Mouse (Mus musculus) stomach, embryonic 15.5 days (tissue): Measurements from ENCODE around the gene Mon1a. TPM values are rescaled to one million over a fixed set of nuclear protein-coding genes. Genes with fewer than 3 reads are reported as not detected.

Experiments
- ATAC-seq: fragments of 200-750 bp; cut with Nextera tagmentation; 2 replicates; pipeline ENCODE4 v1.8.0; 2017; ENCODE audit warnings: low read depth, moderate number of reproducible peaks, moderate TSS enrichment; ENCODE audit not compliant: insufficient read depth, low FRiP score
- H3K27ac ChIP-seq: fragments of 300-500 bp; sonication (generic); 2 replicates; pipeline ENCODE4 v1.5.1; 2015; ENCODE audit warnings: mild to moderate bottlenecking, inconsistent platforms
- H3K27me3 ChIP-seq: fragments of 300-500 bp; sonication (generic); replicated peaks from 2 replicates; pipeline ENCODE4 v1.6.1; 2015; ENCODE audit warnings: inconsistent platforms
- H3K36me3 ChIP-seq: fragments of 300-500 bp; sonication (generic); 2 replicates; pipeline ENCODE4 v1.6.1; 2015; ENCODE audit warnings: inconsistent platforms
- H3K4me1 ChIP-seq: fragments of 300-500 bp; sonication (generic); 2 replicates; pipeline ENCODE4 v1.6.1; 2015; ENCODE audit warnings: inconsistent platforms
- H3K4me2 ChIP-seq: fragments of 300-500 bp; sonication (generic); 2 replicates; pipeline ENCODE4 v1.6.1; 2015; ENCODE audit warnings: mild to moderate bottlenecking, inconsistent platforms
- H3K4me3 ChIP-seq: fragments of 300-500 bp; sonication (generic); replicated peaks from 2 replicates; pipeline ENCODE4 v1.5.1; 2015; ENCODE audit warnings: inconsistent platforms
- H3K9ac ChIP-seq: fragments of 300-500 bp; sonication (generic); 2 replicates; pipeline ENCODE4 v1.6.1; 2015; ENCODE audit warnings: inconsistent platforms
- H3K9me3 ChIP-seq: fragments of 300-500 bp; sonication (generic); 2 replicates; pipeline ENCODE4 v1.6.1; 2016; ENCODE audit warnings: inconsistent platforms
- WGBS: fragments of 180-500 bp; shearing (Covaris S2); methylation state at CpG from one replicate; pipeline ENCODE4 v1.1.7; 2015; 5-methylcytosine and 5-hydroxymethylcytosine counted together
- polyA plus RNA-seq: library from polyadenylated mRNA; unstranded; fragments of >200 nt; fragmentation: Nextera tagmentation; extraction: Ambion mirVana; gene quantifications from 2 replicates; pipeline ENCODE4 v1.2.1, GENCODE M21; 2015

Gene Mon1a
- polyA plus RNA-seq, 1 experiment from 2014 or later: 21.0 TPM

GRCm38 (mm10) chr9:107932221-107932620 is 44.3 kb downstream of the Mon1a start:
- no peak overlapping the region for H3K4me3 ChIP-seq
- H3K4me1 ChIP-seq: peaks cover 23% of the 10 kb centered on the region
- peaks cover 23% of the 10 kb centered on the region for H3K27me3 ChIP-seq
- no peak overlapping the region for H3K27ac ChIP-seq
- no peak for ATAC-seq
- no peak overlapping the region for H3K9ac ChIP-seq
- H3K4me2 ChIP-seq: no peak overlapping the region
- H3K36me3 ChIP-seq: no peaks in the 10 kb centered on the region
- no peaks in the 10 kb centered on the region for H3K9me3 ChIP-seq
- 72% methylated on average over 4 of the region's 4 CpGs for WGBS

- WGBS: 83% methylated on average over 11 of the region's 11 CpGs
- Histone ChIP-seq H3K27ac (no peak overlapping the region), H3K9ac (no peak overlapping the region), H3K4me1 (peaks cover 16% of the 10 kb centered on the region), H3K4me3 (no peak overlapping the region), H3K36me3 (no peaks in the 10 kb centered on the region), H3K9me3 (no peaks in the 10 kb centered on the region), H3K27me3 (peaks cover 24% of the 10 kb centered on the region), H3K4me2 (no peak overlapping the region)
- ATAC-seq: no peak
These were observed 46.2 kb downstream of the Mon1a start for GRCm38 (mm10) chr9:107934146-107934545.

DNA sequence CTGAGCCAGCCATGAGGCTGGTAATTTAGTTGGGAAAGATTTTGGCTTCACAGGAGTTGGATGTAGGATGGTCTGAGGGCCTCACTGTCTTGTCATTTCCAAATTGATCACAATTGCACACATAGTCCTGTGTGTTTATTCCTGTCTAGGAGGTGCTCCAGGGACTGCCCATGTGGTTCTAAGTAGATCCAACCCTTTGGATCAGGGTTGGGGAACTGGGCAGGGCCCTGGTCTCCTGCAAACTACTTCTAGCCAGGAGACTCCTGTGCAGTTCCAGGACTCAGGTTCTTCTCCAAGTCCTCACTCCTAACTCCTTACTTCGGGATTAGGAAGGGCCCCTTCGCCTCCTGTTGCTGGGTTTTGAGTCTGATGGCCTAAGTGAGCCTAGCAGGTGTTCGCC is 47.4 kb downstream of the Mon1a start, which contains the start of gene Camkv:
TSS of gene Camkv (plus strand) at position 301 of the 400 bp plus-strand sequence.
- ATAC-seq: no peak
- Histone ChIP-seq H3K27me3 (peaks cover 24% of the 10 kb centered on the region), H3K4me1 (peaks cover 16% of the 10 kb centered on the region), H3K9ac (peak within 1 kb of the TSS; percentile 35; the same call in 1 of the 2 replicates), H3K4me3 (peak within 1 kb of the TSS; percentile 47), H3K9me3 (no peaks in the 10 kb centered on the region), H3K27ac (no peak within 1 kb of the TSS), H3K36me3 (no peaks in the 10 kb centered on the region), H3K4me2 (peak within 1 kb of the TSS; percentile 92)
- WGBS: 13% methylated on average over 3 of the region's 3 CpGs

DNA sequence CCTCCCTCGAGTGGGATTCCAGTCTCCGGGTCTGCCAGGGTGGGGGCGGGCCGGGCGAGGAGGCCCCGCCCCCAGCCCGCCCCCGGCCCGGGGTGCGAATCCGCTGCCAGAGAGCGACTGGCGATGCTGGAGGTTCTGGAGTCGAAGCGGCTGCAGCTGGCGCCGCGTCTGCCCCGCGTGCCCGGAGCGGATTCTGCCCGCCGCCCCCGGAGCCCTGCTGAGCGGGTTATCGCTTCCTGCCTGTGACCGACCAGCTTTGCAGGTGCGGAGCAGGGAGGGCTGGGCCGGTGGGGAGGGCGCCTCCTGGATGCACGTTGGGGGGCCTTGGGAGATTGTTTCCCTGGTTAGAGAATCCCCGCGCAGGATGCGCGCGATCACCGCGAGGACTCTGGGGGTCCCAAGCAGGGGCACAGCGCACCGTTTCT is 47.9 kb downstream of the Mon1a start:
- peaks cover 24% of the 10 kb centered on the region for H3K27me3 ChIP-seq
- H3K27ac ChIP-seq: no peak overlapping the region
- peak overlapping the region; percentile 47 for H3K4me3 ChIP-seq
- WGBS: under 1% methylated on average over 41 of the region's 41 CpGs
- no peaks in the 10 kb centered on the region for H3K36me3 ChIP-seq
- peaks cover 16% of the 10 kb centered on the region for H3K4me1 ChIP-seq
- H3K4me2 ChIP-seq: peak overlapping the region; percentile 92
- no peak for ATAC-seq
- peak overlapping the region; percentile 35; the same call in 1 of the 2 replicates for H3K9ac ChIP-seq
- H3K9me3 ChIP-seq: no peaks in the 10 kb centered on the region

GRCm38 (mm10) chr9:107936215-107936822 is 48.4 kb downstream of the Mon1a start:
- no peaks in the 10 kb centered on the region for H3K36me3 ChIP-seq
- no peak overlapping the region for H3K9ac ChIP-seq
- ATAC-seq: no peak
- WGBS: 4% methylated on average over 29 of the region's 29 CpGs
- peak overlapping the region; percentile 92 for H3K4me2 ChIP-seq
- peaks cover 16% of the 10 kb centered on the region for H3K4me1 ChIP-seq
- no peaks in the 10 kb centered on the region for H3K9me3 ChIP-seq
- H3K4me3 ChIP-seq: peak overlapping the region; percentile 47
- peaks cover 24% of the 10 kb centered on the region for H3K27me3 ChIP-seq
- H3K27ac ChIP-seq: no peak overlapping the region

DNA sequence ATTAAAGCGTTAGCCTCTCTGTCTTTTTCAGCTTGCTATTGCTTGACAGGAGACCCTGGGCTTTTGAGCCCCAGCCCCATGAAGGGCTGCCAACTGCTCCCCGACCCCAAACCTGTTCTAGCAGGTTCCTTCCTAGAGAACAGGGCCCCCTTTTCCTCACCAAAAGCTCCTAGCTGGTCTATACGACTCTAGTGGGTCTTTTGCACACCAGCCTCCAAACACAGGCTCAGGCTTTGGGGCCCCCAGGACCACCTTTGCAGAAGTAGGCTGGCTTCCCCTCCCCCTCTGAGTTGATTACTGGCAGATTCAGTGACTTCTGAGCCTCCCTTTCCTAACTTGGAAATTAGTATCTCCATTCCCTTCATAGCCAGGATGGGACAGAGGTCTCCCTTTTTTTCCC is 48.9 kb downstream of the Mon1a start:
- Histone ChIP-seq H3K4me1 (peaks cover 16% of the 10 kb centered on the region), H3K27me3 (peaks cover 24% of the 10 kb centered on the region), H3K4me3 (no peak overlapping the region), H3K4me2 (peak overlapping the region; percentile 92), H3K9ac (no peak overlapping the region), H3K9me3 (no peaks in the 10 kb centered on the region), H3K36me3 (no peaks in the 10 kb centered on the region), H3K27ac (no peak overlapping the region)
- ATAC-seq: no peak
- WGBS: 27% methylated on average over 3 of the region's 3 CpGs

DNA sequence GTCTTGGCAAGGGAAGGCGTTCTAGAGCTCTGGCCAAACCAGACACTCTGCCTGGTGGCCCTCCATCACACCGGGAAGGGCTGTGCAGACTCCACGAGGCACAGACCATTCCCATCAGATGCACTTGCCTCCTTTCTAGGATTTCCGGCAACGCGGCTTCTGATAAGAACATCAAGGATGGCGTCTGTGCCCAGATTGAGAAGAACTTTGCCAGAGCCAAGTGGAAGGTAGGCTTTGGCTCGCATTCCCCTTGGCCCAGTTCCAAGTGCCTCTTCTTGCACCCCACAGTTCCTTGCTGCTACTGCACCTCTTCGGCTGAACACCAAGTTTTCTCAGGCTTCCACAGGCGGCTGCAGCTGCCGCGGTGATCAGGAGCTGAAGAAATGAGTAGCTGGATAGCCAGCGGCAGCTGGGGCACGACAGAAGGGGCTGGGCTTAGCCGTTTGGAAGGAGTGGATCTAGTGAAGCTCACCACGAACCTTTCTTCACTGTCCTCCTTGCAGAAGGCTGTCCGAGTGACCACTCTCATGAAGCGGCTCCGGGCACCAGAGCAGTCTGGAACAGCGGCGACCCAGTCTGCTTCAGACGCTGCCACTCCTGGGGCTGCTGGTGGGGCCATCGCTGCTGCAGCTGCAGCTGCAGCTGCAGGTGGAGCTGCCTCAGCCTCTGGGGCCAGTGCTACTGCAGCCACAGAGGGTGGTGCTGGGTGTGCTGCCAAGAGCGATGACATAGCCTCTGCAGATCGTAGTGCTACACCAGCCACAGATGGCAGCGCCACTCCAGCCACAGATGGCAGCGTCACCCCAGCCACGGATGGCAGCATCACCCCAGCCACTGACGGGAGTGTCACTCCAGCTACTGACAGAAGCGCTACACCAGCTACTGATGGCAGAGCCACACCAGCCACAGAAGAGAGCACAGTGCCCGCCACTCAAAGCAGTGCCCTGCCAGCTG is 59.6 kb downstream of the Mon1a start:
- H3K27ac ChIP-seq: no peak overlapping the region
- WGBS: 84% methylated on average over 31 of the region's 31 CpGs

GRCm38 (mm10) chr9:107949184-107949921 is 61.4 kb downstream of the Mon1a start:
- H3K9ac ChIP-seq: no peak overlapping the region
- WGBS: 76% methylated on average over 13 of the region's 13 CpGs
- H3K36me3 ChIP-seq: no peaks in the 10 kb centered on the region
- H3K4me3 ChIP-seq: no peak overlapping the region
- ATAC-seq: no peak
- peaks cover 9% of the 10 kb centered on the region for H3K4me1 ChIP-seq
- H3K27ac ChIP-seq: no peak overlapping the region
- H3K9me3 ChIP-seq: no peaks in the 10 kb centered on the region
- no peaks in the 10 kb centered on the region for H3K27me3 ChIP-seq
- H3K4me2 ChIP-seq: no peak overlapping the region

More for the DNA sequence above, 59.6 kb downstream of the Mon1a start:
- Histone ChIP-seq H3K4me1 (peaks cover 9% of the 10 kb centered on the region), H3K4me2 (no peak overlapping the region), H3K9me3 (no peaks in the 10 kb centered on the region), H3K36me3 (no peaks in the 10 kb centered on the region), H3K9ac (no peak overlapping the region), H3K4me3 (no peak overlapping the region), H3K27me3 (no peaks in the 10 kb centered on the region)
- ATAC-seq: no peak

DNA sequence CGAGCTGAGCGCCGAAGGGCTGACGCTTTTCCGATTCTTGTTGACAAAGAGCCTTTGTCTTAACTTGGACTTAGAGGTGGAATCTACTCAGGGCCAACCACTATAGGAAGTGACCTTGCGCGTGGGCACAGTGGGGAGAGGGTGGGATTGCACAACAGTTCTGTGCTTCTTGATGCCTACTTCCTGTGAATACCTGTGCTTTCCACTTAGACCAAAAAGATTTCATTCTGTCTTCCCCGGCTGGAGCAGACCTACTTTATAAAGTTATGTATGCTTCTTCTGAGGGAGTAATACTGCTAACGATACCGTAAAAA is 61.9 kb downstream of the Mon1a start, which contains the start of gene Traip:
TSS of gene Traip (plus strand) at position 215 of the 314 bp plus-strand sequence.
- no peaks in the 10 kb centered on the region for H3K36me3 ChIP-seq
- no peak for ATAC-seq
- H3K9ac ChIP-seq: peak within 1 kb of the TSS; percentile 60
- H3K9me3 ChIP-seq: no peaks in the 10 kb centered on the region
- H3K4me1 ChIP-seq: peaks cover 9% of the 10 kb centered on the region
- 86% methylated on average over 10 of the region's 10 CpGs for WGBS
- peak within 1 kb of the TSS; percentile 91 for H3K4me2 ChIP-seq
- H3K4me3 ChIP-seq: peak within 1 kb of the TSS; percentile 61
- H3K27me3 ChIP-seq: no peaks in the 10 kb centered on the region
- H3K27ac ChIP-seq: peak within 1 kb of the TSS; percentile 74; the same call in 1 of the 2 replicates

- H3K9me3 ChIP-seq: no peaks in the 10 kb centered on the region
- peak overlapping the region; percentile 74; the same call in 1 of the 2 replicates for H3K27ac ChIP-seq
- peaks cover 9% of the 10 kb centered on the region for H3K4me1 ChIP-seq
- peak overlapping the region; percentile 60 for H3K9ac ChIP-seq
- no peaks in the 10 kb centered on the region for H3K27me3 ChIP-seq
- peak overlapping the region; percentile 61 for H3K4me3 ChIP-seq
- peak; percentile 92 for ATAC-seq
- H3K36me3 ChIP-seq: no peaks in the 10 kb centered on the region
- 13% methylated on average over 45 of the region's 45 CpGs for WGBS
- H3K4me2 ChIP-seq: peak overlapping the region; percentile 91
These were observed 62.8 kb downstream of the Mon1a start for GRCm38 (mm10) chr9:107950460-107951355.
